Mouse (Mus musculus): Measurements from ENCODE around the gene Tbc1d14.

The Tbc1d14 gene

GRCm38 (mm10) chr5:36553886-36554285 lies 39.2 kb downstream of the Tbc1d14 start:
- DNase-seq (ENCODE audit: low spot score): no peak

DNA sequence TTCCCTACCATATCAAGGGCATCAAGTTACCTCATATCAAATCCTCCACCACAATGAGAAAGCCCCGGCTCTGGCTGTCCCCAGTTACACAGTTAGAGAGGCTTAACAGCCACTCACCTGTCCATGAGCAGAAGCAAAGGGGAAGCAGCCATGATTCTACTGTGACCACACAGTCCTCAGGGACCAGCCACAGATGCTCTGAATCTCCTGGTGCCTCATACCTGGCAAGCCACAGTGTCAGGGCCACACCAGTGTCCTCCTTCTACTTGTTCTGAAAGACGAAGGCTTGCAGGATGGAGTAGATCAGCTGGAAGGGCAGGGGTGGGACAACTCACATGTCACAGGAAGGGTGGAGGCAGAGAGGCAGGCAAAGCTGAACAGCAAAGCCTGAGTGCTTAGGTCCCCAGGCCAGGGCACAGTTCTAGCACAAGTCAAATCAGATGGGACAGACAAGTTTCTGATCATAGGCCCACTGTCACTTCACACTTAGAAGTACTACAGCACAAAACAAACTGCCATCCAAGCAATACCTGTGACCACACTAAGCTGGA lies 39.9 kb downstream of the Tbc1d14 start:
- no peak for DNase-seq (ENCODE audit: low spot score)

DNA sequence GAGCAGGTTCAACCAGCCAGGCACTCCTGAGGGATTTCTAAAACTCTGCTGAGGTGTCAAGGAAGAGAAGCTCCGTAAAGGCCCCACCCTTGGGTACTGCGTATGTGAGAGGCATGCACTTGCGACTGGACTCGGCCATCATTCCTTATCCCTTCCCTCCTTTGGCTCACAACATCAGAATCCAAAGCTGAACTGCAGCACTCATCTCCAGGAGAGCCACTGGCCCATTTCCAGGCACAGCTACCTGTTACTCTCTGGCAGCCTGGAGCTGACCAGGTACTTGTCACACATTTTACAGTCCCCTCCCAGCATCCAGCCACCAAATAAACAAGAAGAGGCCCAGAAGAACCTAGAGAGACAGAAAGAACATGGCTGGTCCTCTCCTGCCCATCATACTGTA lies 40.7 kb downstream of the Tbc1d14 start:
- no peak for DNase-seq (ENCODE audit: low spot score)

- DNase-seq (ENCODE audit: low spot score): no peak
These were observed 43.8 kb downstream of the Tbc1d14 start for GRCm38 (mm10) chr5:36549243-36549642.

DNA sequence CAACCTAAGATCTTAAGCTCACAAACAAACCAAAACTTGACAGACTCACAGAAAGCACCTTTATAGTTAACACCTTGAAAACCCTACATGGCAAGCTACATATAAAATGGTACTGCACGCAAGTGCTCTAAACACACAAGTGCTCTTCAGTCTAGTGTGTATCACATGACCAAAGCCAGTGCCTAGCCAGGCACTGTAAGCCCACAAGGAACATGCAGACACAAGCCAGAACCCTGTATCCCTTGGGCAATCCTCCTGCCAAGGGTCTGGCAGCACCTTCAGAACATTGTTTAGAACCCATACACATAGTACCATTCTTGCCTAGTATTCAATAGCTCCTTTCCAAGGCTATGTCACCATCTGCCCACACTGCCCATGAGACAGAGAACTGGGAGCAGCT lies 48.3 kb downstream of the Tbc1d14 start:
- DNase-seq (ENCODE audit: low spot score): no peak

DNA sequence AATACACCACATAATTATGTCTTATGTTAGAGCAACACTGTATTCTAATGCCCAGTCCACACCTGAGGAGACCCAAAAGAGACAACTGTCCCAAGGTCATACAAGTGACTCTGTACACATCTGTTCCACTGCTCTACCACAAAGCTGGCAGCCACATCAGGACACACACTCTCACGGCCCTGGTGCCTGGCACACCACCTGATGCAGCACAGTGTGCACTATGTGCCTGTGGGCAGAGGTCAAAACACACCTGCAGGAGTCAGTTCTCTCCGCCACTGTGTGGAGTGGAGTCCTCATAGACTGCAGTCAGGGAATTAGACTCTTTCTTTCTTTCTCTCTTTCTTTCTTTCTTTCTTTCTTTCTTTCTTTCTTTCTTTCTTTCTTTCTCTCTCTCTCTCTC lies 52.1 kb downstream of the Tbc1d14 start:
- DNase-seq (ENCODE audit: low spot score): no peak

GRCm38 (mm10) chr5:36538576-36539187 lies 54.4 kb downstream of the Tbc1d14 start:
- peak; percentile 45 for DNase-seq (ENCODE audit: low spot score)

DNA sequence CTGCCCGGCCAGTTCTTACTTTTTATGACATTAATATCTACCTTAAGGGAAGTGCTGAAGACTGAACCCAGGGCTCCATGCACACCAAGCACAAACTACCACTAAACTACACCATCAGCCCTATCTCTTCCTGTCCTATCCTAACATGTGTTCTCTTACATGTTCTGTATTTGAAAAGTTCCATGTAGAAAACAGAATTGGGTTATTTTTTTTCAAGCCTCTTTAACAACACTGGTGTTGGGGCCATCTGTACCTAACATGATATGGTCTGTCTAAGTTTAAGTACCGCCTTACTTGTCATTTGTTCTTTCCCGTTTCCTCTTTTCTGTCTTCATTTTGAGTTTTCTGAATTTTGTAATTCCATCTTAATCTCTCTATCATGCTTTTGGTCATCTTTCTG lies 56.7 kb downstream of the Tbc1d14 start:
- no peak for DNase-seq (ENCODE audit: low spot score)

DNA sequence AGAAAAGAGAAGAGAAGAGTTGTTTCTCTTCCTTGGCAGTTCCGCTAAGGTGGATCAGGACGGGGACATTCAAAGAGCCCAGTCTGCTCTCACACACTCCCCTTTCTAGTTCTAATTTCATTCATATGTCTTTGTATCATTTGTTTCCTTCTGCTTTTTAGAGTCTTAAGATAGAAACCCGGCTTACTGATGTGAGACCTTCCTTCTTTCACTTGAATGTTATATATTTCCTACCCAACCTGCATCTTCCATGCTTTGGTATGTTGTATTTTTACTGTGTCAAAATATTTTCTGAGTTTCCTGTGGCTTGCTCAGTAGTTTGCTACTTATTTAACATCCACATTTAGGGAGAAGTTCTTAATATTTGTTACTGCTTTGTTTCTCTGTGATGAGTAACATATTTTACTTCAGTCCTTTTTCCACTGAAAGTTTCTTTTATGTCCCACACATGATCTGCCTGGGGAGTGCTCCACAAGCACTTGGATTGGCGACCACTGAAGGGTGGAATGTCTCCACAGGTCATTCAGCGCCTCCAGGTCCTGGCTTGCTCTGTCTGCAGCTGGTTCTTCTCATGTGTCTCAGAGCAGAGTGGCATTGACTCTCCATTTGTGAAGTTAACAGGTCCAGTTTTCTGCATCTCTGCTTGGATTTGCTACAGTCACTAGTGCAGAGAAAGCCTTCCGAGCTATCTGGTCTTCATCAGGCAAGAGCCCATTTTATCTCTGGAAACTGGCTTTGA lies 57.5 kb downstream of the Tbc1d14 start:
- no peak for DNase-seq (ENCODE audit: low spot score)

- DNase-seq (ENCODE audit: low spot score): no peak
These were observed 58.5 kb downstream of the Tbc1d14 start for GRCm38 (mm10) chr5:36534455-36535030.

DNA sequence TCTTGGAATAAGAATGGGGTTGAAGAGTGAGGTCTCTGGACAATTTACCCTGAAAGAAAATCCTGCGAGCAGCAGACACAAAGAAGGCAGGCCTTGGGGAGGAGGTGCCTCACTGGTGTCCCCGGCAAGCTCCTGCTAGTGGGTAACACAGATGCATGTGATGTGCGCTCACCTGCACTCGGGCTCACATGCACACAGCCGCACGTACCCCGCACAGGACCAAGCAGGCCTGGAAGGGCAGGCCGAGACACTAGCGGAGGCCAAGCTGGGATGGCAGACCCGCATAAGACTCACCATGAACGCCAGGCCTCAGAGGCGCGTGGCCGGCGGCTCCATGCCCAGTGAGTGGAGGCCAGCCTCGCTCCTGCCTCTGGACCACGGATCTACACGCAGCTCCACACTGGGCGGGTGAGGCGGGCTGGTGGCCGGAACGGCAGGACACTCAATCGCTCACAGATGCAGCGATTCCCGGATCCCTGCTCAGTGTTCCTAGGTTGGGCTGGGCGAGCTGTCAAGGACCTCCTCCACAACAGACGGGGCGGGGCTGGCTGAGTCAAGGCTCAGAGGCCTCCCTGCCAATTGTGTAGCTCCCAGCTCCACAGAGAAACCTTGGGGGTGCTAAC lies 62.8 kb downstream of the Tbc1d14 start:
- DNase-seq (ENCODE audit: low spot score): peak; percentile 85

DNA sequence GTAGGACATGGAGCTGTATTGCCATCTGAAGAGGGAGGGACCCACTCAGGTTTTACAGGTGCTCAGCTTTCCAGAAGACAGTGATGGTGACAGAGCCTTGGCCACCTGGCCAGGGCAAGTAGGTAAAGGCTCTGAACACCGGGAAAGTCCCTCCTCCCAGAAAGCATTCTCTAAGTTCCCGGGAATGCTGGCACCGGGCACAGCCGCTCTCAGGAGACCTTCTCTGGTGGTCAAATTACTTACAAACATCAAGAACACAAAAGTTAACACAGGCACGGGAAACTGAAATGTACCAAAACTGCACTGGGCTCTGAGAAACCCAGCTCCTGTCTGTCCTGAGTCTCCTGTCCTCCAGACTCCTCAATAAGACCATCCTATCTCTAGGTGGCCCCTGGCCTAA lies 63.4 kb downstream of the Tbc1d14 start:
- DNase-seq (ENCODE audit: low spot score): no peak

GRCm38 (mm10) chr5:36526921-36527320 lies 66.2 kb downstream of the Tbc1d14 start:
- DNase-seq (ENCODE audit: low spot score): no peak

- DNase-seq (ENCODE audit: low spot score): no peak
These were observed 66.8 kb downstream of the Tbc1d14 start for GRCm38 (mm10) chr5:36526274-36526673.

GRCm38 (mm10) chr5:36525216-36525615 lies 67.9 kb downstream of the Tbc1d14 start:
- no peak for DNase-seq (ENCODE audit: low spot score)

- DNase-seq (ENCODE audit: low spot score): no peak
These were observed 69.8 kb downstream of the Tbc1d14 start for GRCm38 (mm10) chr5:36523219-36523703.

DNA sequence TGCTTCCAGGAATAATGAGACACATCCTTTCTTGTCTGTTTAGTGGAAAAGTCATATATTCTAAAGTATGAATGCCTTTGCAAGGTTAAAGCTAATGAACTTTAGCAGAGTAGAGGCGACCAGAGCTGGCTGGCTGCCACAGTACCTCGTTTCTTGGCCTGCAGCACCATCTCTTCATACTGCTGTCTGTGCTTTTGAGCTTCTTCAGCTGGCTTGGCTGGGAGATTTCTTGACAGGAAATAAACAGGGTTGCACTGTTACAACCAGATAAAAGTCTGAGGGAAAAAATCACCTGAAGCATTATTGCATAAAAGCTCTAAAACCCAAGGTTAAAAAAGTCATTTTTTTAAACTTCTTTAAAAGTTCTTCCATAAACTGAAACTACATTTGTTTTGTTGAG lies 70.3 kb downstream of the Tbc1d14 start:
- no peak for DNase-seq (ENCODE audit: low spot score)

DNA sequence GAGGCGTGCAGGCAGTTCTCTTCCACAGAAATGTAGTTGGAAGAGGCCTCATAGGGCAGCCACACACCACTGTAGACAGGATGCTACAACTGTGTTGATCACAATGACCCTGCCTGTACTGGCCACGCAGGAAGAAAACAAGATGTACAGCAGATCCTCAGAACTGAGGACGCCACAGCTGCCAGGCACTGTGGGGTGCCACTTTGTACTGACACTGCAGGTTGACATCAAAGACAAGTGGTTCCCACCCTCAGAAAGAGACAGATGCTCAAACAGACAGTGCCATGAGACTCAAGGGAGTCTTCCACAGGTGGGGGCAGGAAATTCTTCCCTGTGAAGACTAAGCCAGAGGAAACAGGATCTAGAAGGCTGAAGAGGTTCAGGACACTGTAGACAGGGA lies 73.3 kb downstream of the Tbc1d14 start:
- DNase-seq (ENCODE audit: low spot score): no peak

- DNase-seq (ENCODE audit: low spot score): no peak
These were observed 75.5 kb downstream of the Tbc1d14 start for GRCm38 (mm10) chr5:36517596-36517995.

GRCm38 (mm10) chr5:36515558-36515957 lies 77.5 kb downstream of the Tbc1d14 start:
- no peak for DNase-seq (ENCODE audit: low spot score)

- no peak for DNase-seq (ENCODE audit: low spot score)
These were observed 78.0 kb downstream of the Tbc1d14 start for GRCm38 (mm10) chr5:36515126-36515525.

GRCm38 (mm10) chr5:36510956-36511355 lies 82.1 kb downstream of the Tbc1d14 start:
- DNase-seq (ENCODE audit: low spot score): no peak

- DNase-seq (ENCODE audit: low spot score): no peak
These were observed 84.7 kb downstream of the Tbc1d14 start for GRCm38 (mm10) chr5:36508351-36508750.
